Mouse (Mus musculus) MEL (cell line): ENCODE measurements around the gene Ttc12. TPM values are rescaled to one million over a fixed set of nuclear protein-coding genes. Genes with fewer than 3 reads are reported as not detected.

Source experiments
- DNase-seq: peaks from one replicate; pipeline ENCODE4 v3.0.0; 2011; ENCODE audit warnings: low read depth, low spot score
- H3K27ac ChIP-seq: 2 replicates; pipeline ENCODE4 v1.5.1; 2012; ENCODE audit warnings: low read depth, mild to moderate bottlenecking, control low read depth, low read length, moderate library complexity; ENCODE audit not compliant: control insufficient read depth
- H3K27me3 ChIP-seq, 2 experiments: fragments of 150-350 bp in 1 of 2; sonication (generic) in 1 of 2; 2 replicates each; pipeline ENCODE4 v1.6.1; 2012; ENCODE audit warnings: low read length in 2 of 2, mild to moderate bottlenecking in 2 of 2, improper control_type of control experiment in 1 of 2, moderate library complexity in 1 of 2; ENCODE audit not compliant: insufficient read depth in 2 of 2, control insufficient read depth in 1 of 2
- H3K36me3 ChIP-seq, 2 experiments: 2 replicates each; pipeline ENCODE4 v1.6.1; 2012 to 2014; ENCODE audit warnings: low read length in 2 of 2, improper control_type of control experiment in 1 of 2, inconsistent platforms in 1 of 2, mild to moderate bottlenecking in 1 of 2; ENCODE audit not compliant: insufficient read depth in 2 of 2, control insufficient read depth in 1 of 2
- H3K4me1 ChIP-seq, 2 experiments: fragments of 150-350 bp in 1 of 2; sonication (generic) in 1 of 2; 2 replicates each; pipeline ENCODE4 v1.6.1; 2012; ENCODE audit warnings: low read length in 2 of 2, improper control_type of control experiment in 1 of 2, mild to moderate bottlenecking in 1 of 2; ENCODE audit not compliant: insufficient read depth in 2 of 2, control insufficient read depth in 1 of 2
- H3K4me3 ChIP-seq, 2 experiments: fragments of 150-350 bp in 1 of 2; sonication (generic) in 1 of 2; 2 replicates each; pipeline ENCODE4 v1.5.1; 2012; ENCODE audit warnings: low read depth in 2 of 2, low read length in 2 of 2, mild to moderate bottlenecking in 2 of 2, moderate library complexity in 2 of 2, control low read depth in 1 of 2, improper control_type of control experiment in 1 of 2; ENCODE audit not compliant: control insufficient read depth in 1 of 2, insufficient read depth in 1 of 2
- H3K79me2 ChIP-seq: 2 replicates; pipeline ENCODE4 v1.6.1; 2012; ENCODE audit warnings: mild to moderate bottlenecking, low read length, moderate library complexity; ENCODE audit not compliant: control insufficient read depth, poor library complexity, insufficient read depth
- H3K9ac ChIP-seq: 2 replicates; pipeline ENCODE4 v1.6.1; 2012; ENCODE audit warnings: low read depth, mild to moderate bottlenecking, control low read depth, low read length, moderate library complexity; ENCODE audit not compliant: control insufficient read depth, poor library complexity, severe bottlenecking
- H3K9me3 ChIP-seq: fragments of 150-350 bp; sonication (generic); replicated peaks from 2 replicates; pipeline ENCODE4 v1.6.1; 2012; ENCODE audit warnings: mild to moderate bottlenecking, low read length, improper control_type of control experiment, moderate library complexity; ENCODE audit not compliant: insufficient read depth
- BHLHE40 ChIP-seq: IDR thresholded peaks from 2 replicates; pipeline ENCODE4 v1.6.1; 2012; ENCODE audit warnings: low read depth, mild to moderate bottlenecking, inconsistent platforms, low read length, improper control_type of control experiment, borderline replicate concordance
- CHD1 ChIP-seq: IDR thresholded peaks from 2 replicates; pipeline ENCODE4 v1.6.1; 2012; ENCODE audit warnings: low read depth, mild to moderate bottlenecking, inconsistent platforms, low read length, improper control_type of control experiment
- CHD2 ChIP-seq: IDR thresholded peaks from 2 replicates; pipeline ENCODE4 v1.6.1; 2011; ENCODE audit warnings: low read length, improper control_type of control experiment
- CTCF ChIP-seq, 3 experiments: IDR thresholded peaks in 2 of 3; conservative IDR thresholded peaks in 1 of 3; 2 replicates each; pipeline ENCODE4 v1.5.1; 2011 to 2012; ENCODE audit warnings: low read length in 3 of 3, low read depth in 2 of 3, mild to moderate bottlenecking in 2 of 3, improper control_type of control experiment in 1 of 3, inconsistent platforms in 1 of 3, mixed read lengths in 1 of 3, moderate library complexity in 1 of 3; ENCODE audit not compliant: control insufficient read depth in 1 of 3, insufficient read depth in 1 of 3, poor library complexity in 1 of 3, severe bottlenecking in 1 of 3
- E2F4 ChIP-seq: IDR thresholded peaks from 2 replicates; pipeline ENCODE4 v1.6.1; 2011; ENCODE audit warnings: low read depth, low read length, improper control_type of control experiment, borderline replicate concordance
- ELF1 ChIP-seq: IDR thresholded peaks from 2 replicates; pipeline ENCODE4 v1.6.1; 2014; ENCODE audit warnings: low read depth, mild to moderate bottlenecking, inconsistent platforms, low read length, improper control_type of control experiment, moderate library complexity
- EP300 ChIP-seq, 2 experiments: IDR thresholded peaks; 2 replicates each; pipeline ENCODE4 v1.6.1; 2011; ENCODE audit warnings: improper control_type of control experiment in 2 of 2, low read length in 2 of 2, low read depth in 1 of 2, mild to moderate bottlenecking in 1 of 2
- ETS1 ChIP-seq: IDR thresholded peaks from 2 replicates; pipeline ENCODE4 v1.6.1; 2012; ENCODE audit warnings: low read depth, mild to moderate bottlenecking, inconsistent platforms, low read length, improper control_type of control experiment, moderate library complexity
- GABPA ChIP-seq: IDR thresholded peaks from 2 replicates; pipeline ENCODE4 v1.6.1; 2012; ENCODE audit warnings: low read depth, mild to moderate bottlenecking, inconsistent platforms, low read length, improper control_type of control experiment, moderate library complexity
- GATA1 ChIP-seq: IDR thresholded peaks from 2 replicates; pipeline ENCODE4 v1.6.1; 2011; ENCODE audit warnings: low read depth, low read length, improper control_type of control experiment
- HCFC1 ChIP-seq: IDR thresholded peaks from 2 replicates; pipeline ENCODE4 v1.6.1; 2012; ENCODE audit warnings: low read depth, mild to moderate bottlenecking, inconsistent platforms, low read length, improper control_type of control experiment, moderate library complexity
- JUND ChIP-seq: IDR thresholded peaks from 2 replicates; pipeline ENCODE4 v1.6.1; 2011; ENCODE audit warnings: low read depth, mild to moderate bottlenecking, improper control_type of control experiment, low read length
- KAT2A ChIP-seq: conservative IDR thresholded peaks from 2 replicates; pipeline ENCODE4 v1.6.1; 2012; ENCODE audit warnings: low read depth, low read length, improper control_type of control experiment, inconsistent platforms
- MAFK ChIP-seq: IDR thresholded peaks from 2 replicates; pipeline ENCODE4 v1.6.1; 2011; ENCODE audit warnings: low read depth, mild to moderate bottlenecking, low read length, improper control_type of control experiment, borderline replicate concordance
- MAX ChIP-seq: IDR thresholded peaks from 2 replicates; pipeline ENCODE4 v1.6.1; 2011; ENCODE audit warnings: low read length, improper control_type of control experiment
- MAZ ChIP-seq: IDR thresholded peaks from 2 replicates; pipeline ENCODE4 v1.6.1; 2012; ENCODE audit warnings: low read depth, mild to moderate bottlenecking, inconsistent platforms, low read length, improper control_type of control experiment
- MEF2A ChIP-seq: IDR thresholded peaks from 2 replicates; pipeline ENCODE4 v1.6.1; 2014; ENCODE audit warnings: low read depth, mild to moderate bottlenecking, inconsistent platforms, low read length, improper control_type of control experiment; ENCODE audit not compliant: poor library complexity, insufficient replicate concordance, severe bottlenecking; ENCODE audit errors: extremely low read depth
- MXI1 ChIP-seq: IDR thresholded peaks from 2 replicates; pipeline ENCODE4 v1.6.1; 2011; ENCODE audit warnings: mild to moderate bottlenecking, low read depth, low read length, improper control_type of control experiment
- MYB ChIP-seq: IDR thresholded peaks from 2 replicates; pipeline ENCODE4 v1.6.1; 2011; ENCODE audit warnings: mild to moderate bottlenecking, low read depth, low read length, improper control_type of control experiment
- MYC ChIP-seq: IDR thresholded peaks from 2 replicates; pipeline ENCODE4 v1.6.1; 2011; ENCODE audit warnings: low read depth, mild to moderate bottlenecking, low read length, improper control_type of control experiment, moderate library complexity
- NELFE ChIP-seq: IDR thresholded peaks from 2 replicates; pipeline ENCODE4 v1.6.1; 2011; ENCODE audit warnings: low read depth, low read length, improper control_type of control experiment
- NRF1 ChIP-seq: IDR thresholded peaks from 2 replicates; pipeline ENCODE4 v1.6.1; 2014; ENCODE audit warnings: low read depth, mild to moderate bottlenecking, inconsistent platforms, low read length, improper control_type of control experiment, moderate library complexity; ENCODE audit not compliant: poor library complexity, insufficient read depth, severe bottlenecking
- POLR2AphosphoS2 ChIP-seq: IDR thresholded peaks from 2 replicates; pipeline ENCODE4 v1.6.1; 2011; ENCODE audit warnings: low read length, improper control_type of control experiment
- POLR2AphosphoS5 ChIP-seq: IDR thresholded peaks from 2 replicates; pipeline ENCODE4 v1.6.1; 2012; ENCODE audit warnings: low read depth, borderline replicate concordance, mild to moderate bottlenecking, inconsistent platforms, low read length, moderate library complexity, mixed read lengths
- RAD21 ChIP-seq: IDR thresholded peaks from 2 replicates; pipeline ENCODE4 v1.6.1; 2011; ENCODE audit warnings: mild to moderate bottlenecking, low read depth, low read length, improper control_type of control experiment
- RCOR1 ChIP-seq: IDR thresholded peaks from 2 replicates; pipeline ENCODE4 v1.6.1; 2012; ENCODE audit warnings: low read depth, mild to moderate bottlenecking, inconsistent platforms, low read length, improper control_type of control experiment
- SIN3A ChIP-seq: IDR thresholded peaks from 2 replicates; pipeline ENCODE4 v1.6.1; 2012; ENCODE audit warnings: low read length, improper control_type of control experiment, inconsistent platforms
- SMC3 ChIP-seq: IDR thresholded peaks from 2 replicates; pipeline ENCODE4 v1.6.1; 2011; ENCODE audit warnings: low read depth, low read length, improper control_type of control experiment
- TAL1 ChIP-seq: IDR thresholded peaks from 2 replicates; pipeline ENCODE4 v1.6.1; 2012; ENCODE audit warnings: mild to moderate bottlenecking, inconsistent platforms, low read length, moderate library complexity, mixed read lengths
- TBP ChIP-seq: IDR thresholded peaks from 2 replicates; pipeline ENCODE4 v1.8.0; 2011; ENCODE audit warnings: low read depth, low read length, improper control_type of control experiment
- TCF12 ChIP-seq: IDR thresholded peaks from 2 replicates; pipeline ENCODE4 v1.6.1; 2014; ENCODE audit warnings: low read depth, mild to moderate bottlenecking, inconsistent platforms, low read length, improper control_type of control experiment, moderate library complexity
- USF1 ChIP-seq: IDR thresholded peaks from 2 replicates; pipeline ENCODE4 v1.6.1; 2014; ENCODE audit warnings: low read depth, mild to moderate bottlenecking, inconsistent platforms, low read length, improper control_type of control experiment, moderate library complexity
- USF2 ChIP-seq, 2 experiments: IDR thresholded peaks; 2 replicates each; pipeline ENCODE4 v1.6.1; 2011 to 2012; ENCODE audit warnings: improper control_type of control experiment in 2 of 2, low read length in 2 of 2, borderline replicate concordance in 1 of 2, inconsistent platforms in 1 of 2, low read depth in 1 of 2, mild to moderate bottlenecking in 1 of 2; ENCODE audit not compliant: insufficient read depth in 1 of 2
- ZC3H11A ChIP-seq: IDR thresholded peaks from 2 replicates; pipeline ENCODE4 v1.6.1; 2012; ENCODE audit warnings: low read depth, mild to moderate bottlenecking, inconsistent platforms, low read length, improper control_type of control experiment
- ZKSCAN1 ChIP-seq: IDR thresholded peaks from 2 replicates; pipeline ENCODE4 v1.6.1; 2012; ENCODE audit warnings: low read depth, mild to moderate bottlenecking, inconsistent platforms, low read length, improper control_type of control experiment, moderate library complexity
- ZMIZ1 ChIP-seq: IDR thresholded peaks from 2 replicates; pipeline ENCODE4 v1.6.1; 2012; ENCODE audit warnings: low read depth, mild to moderate bottlenecking, inconsistent platforms, low read length, improper control_type of control experiment, moderate library complexity
- ZNF384 ChIP-seq: IDR thresholded peaks from 2 replicates; pipeline ENCODE4 v1.6.1; 2012; ENCODE audit warnings: low read depth, mild to moderate bottlenecking, inconsistent platforms, low read length, improper control_type of control experiment
- polyA plus RNA-seq, 2 experiments: library from polyadenylated mRNA; stranded (reverse) in 1 of 2; unstranded in 1 of 2; fragments of >175 nt in 1 of 2; fragments of >200 nt in 1 of 2; gene quantifications; 2 replicates each; pipeline versions ENCODE4 v1.2.1 to v1.2.4; 2012; ENCODE audit warnings: low replicate concordance in 2 of 2, low read depth in 1 of 2; ENCODE audit not compliant: insufficient read length in 2 of 2, insufficient read depth in 1 of 2, missing spikeins in 1 of 2
- total RNA-seq: library from RNA; depleted of rRNA; stranded (reverse); fragments of 300-350 nt; gene quantifications from 2 replicates; pipeline ENCODE4 v1.2.3, GENCODE M21; 2012

The Ttc12 gene
- total and polyA plus RNA-seq, 3 experiments, result 0.31 to 0.78 TPM; not detected in 1

DNA sequence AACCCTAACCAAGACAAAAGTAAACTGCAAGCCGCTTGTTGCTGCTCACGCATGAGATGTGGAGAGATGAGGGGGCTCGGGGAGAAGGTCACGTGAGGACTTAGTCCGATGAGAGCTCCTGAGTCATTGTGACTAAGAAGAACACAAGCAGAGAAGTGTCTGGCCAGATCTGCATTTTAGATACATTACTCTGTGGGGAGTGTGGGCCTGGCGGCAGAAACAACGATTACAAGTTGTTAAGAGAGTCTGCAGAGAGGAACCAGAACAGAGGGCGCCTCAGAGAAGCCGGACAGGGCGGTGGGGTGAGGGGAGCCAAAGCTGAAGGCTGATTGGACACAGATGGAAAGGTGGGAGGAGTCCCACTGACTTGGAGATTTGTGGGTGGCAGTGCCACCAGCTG lies 2.7 kb downstream of the Ttc12 start:
- H3K36me3 ChIP-seq, result peaks cover 0 to 18% of the 10 kb centered on the region in 2 experiments; a peak in 2 of 4 replicates
- H3K27me3 ChIP-seq, result no peaks in the 10 kb centered on the region
- peak overlapping the region; percentile 49 for H3K9ac ChIP-seq
- H3K9me3 ChIP-seq, result no peaks in the 10 kb centered on the region
- DNase-seq, result peak; percentile 92
- H3K4me1 ChIP-seq, result peaks cover 0 to 20% of the 10 kb centered on the region in 2 experiments; a peak in 3 of 4 replicates
- peak overlapping the region; percentile 32 to 62 for H3K4me3 ChIP-seq
- no peaks in the 10 kb centered on the region for H3K79me2 ChIP-seq
- H3K27ac ChIP-seq, result peak overlapping the region; percentile 85
- TF ChIP-seq TAL1 (no peak), GABPA (peak; percentile 98), HCFC1 (peak; percentile 35; the same call in 1 of the 2 replicates), E2F4 (no peak), USF2 (IDR thresholded peaks at IDR 0.05; ENCODE audit: borderline replicate concordance in 1 of 2, insufficient read depth in 1 of 2, low read depth in 1 of 2, low read length in 2 of 2) (peak; percentile 36 to 79; a peak in 2 of 4 replicates), SMC3 (no peak), MAX (peak; percentile 87), BHLHE40 (peak; percentile 87), CTCF (IDR thresholded peaks at IDR 0.05 in 2 of 3, conservative IDR thresholded peaks at IDR 0.05 in 1 of 3; ENCODE audit: control insufficient read depth in 1 of 3, insufficient read depth in 1 of 3, low read depth in 2 of 3, low read length in 3 of 3, poor library complexity in 1 of 3, severe bottlenecking in 1 of 3) (peak in 2 of 3 experiments; percentile 5 to 10; a peak in 2 of 6 replicates), NRF1 (0 out of 2 replicates have a peak, but pooled peaks have one; percentile 5), RCOR1 (no peak), EP300 (IDR thresholded peaks at IDR 0.05; ENCODE audit: low read depth in 1 of 2, low read length in 2 of 2) (peak; percentile 41 to 72), ETS1 (peak; percentile 66; the same call in 1 of the 2 replicates), MEF2A (no peak), KAT2A (no peak), GATA1 (peak; percentile 71), POLR2AphosphoS2 (0 out of 2 replicates have a peak, but pooled peaks have one; percentile 60), MYB (no peak), TBP (peak; percentile 38; the same call in 1 of the 2 replicates), CHD2 (no peak), USF1 (peak; percentile 95), ZMIZ1 (no peak), ZNF384 (no peak), CHD1 (no peak), JUND (no peak), POLR2AphosphoS5 (no peak), MXI1 (peak; percentile 74), TCF12 (no peak), MYC (no peak), SIN3A (peak; percentile 81), ELF1 (no peak), NELFE (peak; percentile 32; the same call in 1 of the 2 replicates), ZC3H11A (no peak), MAFK (peak; percentile 72), ZKSCAN1 (no peak), MAZ (no peak), RAD21 (no peak)
